Mouse (Mus musculus) adrenal gland, postnatal 14 days (tissue): ENCODE measurements at regions not wholly inside any gene's neighbourhood (a gene's known extent, or its start where the extent isn't known, plus 50 kb on each side); places are given as distances from the start of the nearest gene placed in this dataset.
A peak's percentile ranks its signal among the peaks of the same experiment; 100 is the strongest.

ENCODE experiments used
- DNase-seq: peaks from one replicate; pipeline ENCODE4 v3.0.0; 2021; ENCODE audit warnings: mixed read lengths

DNA sequence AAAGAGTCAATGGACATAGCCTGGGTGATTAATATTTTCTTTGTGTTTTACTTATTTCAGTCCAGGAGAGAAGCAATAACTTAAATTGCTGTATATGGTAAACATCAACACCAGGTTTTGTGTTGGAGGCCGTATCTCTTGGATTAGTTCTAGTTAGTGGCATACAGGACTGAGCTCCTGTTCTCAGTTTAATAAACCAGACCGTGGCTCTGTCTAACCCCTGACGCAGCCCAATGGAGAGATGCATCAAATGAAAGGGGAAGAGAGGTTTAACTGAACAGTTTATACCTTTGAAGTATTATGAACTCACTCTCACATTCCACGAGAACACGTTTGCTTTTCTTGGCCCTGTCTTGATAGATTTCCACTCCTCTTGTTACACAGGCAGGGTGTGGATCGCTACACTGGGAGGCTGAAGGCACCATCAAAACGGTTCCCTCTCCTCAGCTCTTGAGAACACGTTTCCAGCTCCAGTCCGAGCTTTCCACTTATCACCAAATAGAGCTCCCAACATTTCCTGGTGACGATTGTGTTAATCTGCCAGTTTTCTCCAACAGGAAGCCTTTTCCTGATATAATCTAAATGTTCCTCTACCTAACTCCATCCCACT is 54.0 kb upstream of the Cerkl start:
- DNase-seq: no peak

GRCm38 (mm10) chr2:79511108-79511507 is 54.5 kb upstream of the Cerkl start:
- DNase-seq: no peak

- DNase-seq: peak; percentile 69
These were observed 55.2 kb upstream of the Cerkl start for GRCm38 (mm10) chr2:79511676-79512323.

- DNase-seq: no peak
These were observed 55.8 kb upstream of the Cerkl start for GRCm38 (mm10) chr2:79512374-79512773.

DNA sequence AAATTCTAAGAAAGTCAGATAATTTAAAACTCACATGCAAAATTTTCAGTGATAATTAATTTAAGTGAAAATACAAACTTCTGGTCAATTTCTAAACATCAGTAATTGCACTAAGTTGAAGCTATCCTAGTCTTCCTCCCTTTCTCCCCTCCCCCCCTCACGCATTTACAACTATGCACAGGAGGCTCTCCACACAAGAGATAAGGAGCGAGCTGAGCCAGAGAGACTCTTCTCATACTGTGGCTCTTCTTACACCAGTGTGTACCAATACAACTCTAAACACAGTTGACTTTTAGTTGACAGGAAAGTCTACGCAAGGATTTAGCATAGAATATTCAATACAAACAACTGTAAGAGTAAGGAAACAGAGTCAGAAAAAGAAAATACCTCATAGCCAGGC is 57.1 kb upstream of the Cerkl start:
- DNase-seq: no peak

DNA sequence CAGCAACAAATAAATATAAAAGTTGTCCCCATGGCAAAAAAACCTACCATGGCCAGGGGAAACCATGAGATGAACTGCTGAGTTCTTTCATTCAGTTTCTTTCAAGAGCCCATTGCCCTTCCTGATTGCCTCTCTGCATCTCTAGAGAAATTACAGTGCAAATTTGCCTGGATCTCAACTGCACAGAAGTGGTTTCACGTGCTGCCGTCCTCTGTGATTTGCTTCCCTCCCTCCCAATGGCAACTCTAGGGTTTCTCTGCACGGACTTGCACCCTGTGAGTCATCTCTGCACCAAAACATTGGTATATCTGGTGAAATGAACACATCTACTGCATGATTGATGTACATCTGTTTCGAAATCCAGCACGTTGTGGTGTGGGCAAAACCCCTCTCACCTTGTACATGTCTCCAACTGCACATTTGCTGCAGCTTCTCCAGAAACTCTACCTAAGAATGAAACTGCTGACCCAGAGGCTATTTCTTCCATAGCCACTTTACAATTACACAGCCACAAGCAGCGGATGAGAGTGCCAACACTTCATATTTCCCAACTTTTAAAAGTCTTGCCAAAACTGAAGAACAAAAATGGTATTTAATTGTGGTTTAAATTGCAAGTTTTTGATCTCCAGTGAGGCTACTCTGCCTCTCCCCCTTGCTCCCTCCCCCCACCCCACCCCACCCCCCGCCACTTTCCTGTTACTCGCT is 61.6 kb upstream of the Cerkl start:
- peak; percentile 5 for DNase-seq

DNA sequence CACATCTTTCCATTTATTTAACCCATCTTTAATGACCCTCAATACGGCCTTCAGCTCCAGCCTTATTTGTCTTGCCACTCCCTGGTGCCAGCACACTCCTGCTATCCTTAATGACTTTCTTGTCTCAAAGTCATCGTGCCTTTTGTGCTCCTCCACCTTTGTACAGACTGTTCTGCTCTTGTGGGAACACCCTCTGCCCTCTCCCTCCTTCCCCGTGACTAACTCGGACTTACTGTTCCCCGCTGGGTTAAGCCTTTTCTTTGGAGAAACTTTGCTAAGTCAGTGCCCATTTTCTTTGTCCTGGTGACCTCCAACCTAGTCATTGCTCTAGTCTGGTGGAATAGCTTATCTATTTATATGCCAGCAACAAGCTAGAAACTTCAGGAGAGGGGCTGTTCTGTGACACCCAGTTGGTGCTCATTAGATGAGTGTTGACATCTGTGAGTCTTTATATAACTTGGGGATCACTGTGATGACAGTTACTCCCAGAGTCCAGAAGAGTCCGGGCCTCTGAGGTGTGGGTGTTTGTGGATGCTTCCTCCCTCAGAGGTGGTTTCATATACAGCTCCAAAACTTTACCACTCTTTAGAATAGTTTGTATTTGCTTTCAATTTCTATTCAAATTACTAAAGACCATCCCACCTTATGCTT is 63.3 kb upstream of the Cerkl start:
- DNase-seq: peak; percentile 12

- no peak for DNase-seq
These were observed 66.9 kb upstream of the Cerkl start for GRCm38 (mm10) chr2:79523441-79523840.

GRCm38 (mm10) chr2:79527529-79527928 is 70.9 kb upstream of the Cerkl start:
- DNase-seq: no peak

GRCm38 (mm10) chr2:79528347-79528990 is 71.9 kb upstream of the Cerkl start:
- no peak for DNase-seq

- no peak for DNase-seq
These were observed 72.6 kb upstream of the Cerkl start for GRCm38 (mm10) chr2:79529185-79529584.

- DNase-seq: no peak
These were observed 76.1 kb upstream of the Cerkl start for GRCm38 (mm10) chr2:79532610-79533160.

- DNase-seq: no peak
These were observed 80.7 kb upstream of the Cerkl start for GRCm38 (mm10) chr2:79537126-79537875.

DNA sequence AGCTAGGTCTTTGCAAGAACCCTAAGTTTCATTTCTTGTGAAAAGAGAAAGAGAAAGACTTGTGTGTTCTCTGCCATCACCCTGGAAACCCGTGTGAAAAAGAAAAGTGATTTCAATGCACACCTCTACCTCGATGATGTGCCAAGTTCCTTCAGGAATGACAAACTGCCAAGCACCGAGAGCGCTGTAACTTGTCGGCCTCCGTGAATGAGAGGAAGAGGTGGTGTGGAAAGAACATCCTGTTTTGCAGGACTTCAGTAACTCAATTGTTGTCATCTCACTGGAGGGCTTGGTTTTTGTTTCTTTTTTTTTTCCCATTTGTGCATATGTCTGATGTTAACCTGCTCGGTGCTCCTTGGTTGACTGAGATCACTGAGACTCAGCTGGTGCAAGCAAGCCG is 83.8 kb upstream of the Cerkl start:
- DNase-seq: peak; percentile 17

- DNase-seq: no peak
These were observed 85.8 kb upstream of the Cerkl start for GRCm38 (mm10) chr2:79542191-79542980.

DNA sequence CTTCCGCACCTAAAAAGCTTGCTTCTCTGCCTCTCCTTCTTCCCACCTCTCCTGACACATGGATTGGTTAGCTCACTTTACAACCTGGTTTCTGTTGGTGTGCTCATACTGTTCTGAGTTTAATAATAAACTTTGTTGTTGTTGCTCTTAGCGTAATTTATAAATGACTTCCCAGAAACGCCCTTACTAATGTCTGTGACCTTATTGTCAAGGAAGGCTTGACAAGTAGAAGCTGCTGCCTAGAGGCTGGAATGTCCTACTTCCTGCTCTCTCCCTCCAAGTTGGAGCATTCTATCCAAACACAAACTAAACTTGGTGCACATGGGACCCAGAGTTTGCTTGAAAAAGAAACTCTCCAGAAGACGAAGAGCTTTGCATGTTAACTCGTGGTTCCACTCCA is 86.9 kb upstream of the Cerkl start:
- DNase-seq: no peak

DNA sequence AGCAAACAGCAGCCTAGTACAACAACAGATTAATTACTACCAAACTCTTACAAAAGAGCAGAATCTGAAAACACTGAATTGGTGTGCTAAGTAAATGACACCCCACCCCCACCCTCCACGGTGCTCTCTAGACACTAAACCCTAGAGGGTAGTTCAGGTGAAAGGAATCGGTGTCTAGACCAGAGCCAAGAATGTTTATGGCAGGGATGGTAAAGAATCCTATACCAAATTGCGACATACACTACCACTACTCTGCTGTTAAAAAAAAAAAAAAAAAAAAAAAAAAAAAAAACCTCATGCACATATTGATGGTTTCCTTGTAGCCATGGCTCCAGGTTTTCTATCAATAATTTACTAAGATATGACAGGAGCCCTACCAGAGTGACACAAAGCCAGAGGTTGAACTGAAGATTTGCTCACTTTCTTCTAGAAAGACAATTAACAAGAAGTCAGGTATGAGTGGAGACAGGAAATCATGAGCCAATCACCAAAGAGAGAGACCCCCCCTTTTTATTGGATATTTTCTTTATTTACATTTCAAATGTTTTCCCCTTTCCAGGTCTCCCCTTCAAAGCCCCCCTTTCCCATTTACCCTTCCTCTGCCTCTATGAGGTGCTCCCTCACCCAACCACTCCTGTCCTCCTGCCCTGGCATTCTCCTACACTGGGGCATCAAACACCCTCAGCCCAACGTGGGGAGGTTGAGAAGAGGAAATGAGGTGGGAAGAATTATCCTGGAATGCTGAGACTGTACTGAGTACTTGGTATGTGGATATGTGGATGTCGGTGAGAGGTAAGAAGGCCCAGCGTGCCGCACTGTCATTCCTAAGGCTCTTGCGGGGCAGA is 87.6 kb upstream of the Cerkl start:
- no peak for DNase-seq

GRCm38 (mm10) chr2:79544793-79545260 is 88.2 kb upstream of the Cerkl start:
- DNase-seq: no peak

GRCm38 (mm10) chr2:79546206-79546605 is 88.9 kb upstream of the Itprid2 start:
- no peak for DNase-seq

DNA sequence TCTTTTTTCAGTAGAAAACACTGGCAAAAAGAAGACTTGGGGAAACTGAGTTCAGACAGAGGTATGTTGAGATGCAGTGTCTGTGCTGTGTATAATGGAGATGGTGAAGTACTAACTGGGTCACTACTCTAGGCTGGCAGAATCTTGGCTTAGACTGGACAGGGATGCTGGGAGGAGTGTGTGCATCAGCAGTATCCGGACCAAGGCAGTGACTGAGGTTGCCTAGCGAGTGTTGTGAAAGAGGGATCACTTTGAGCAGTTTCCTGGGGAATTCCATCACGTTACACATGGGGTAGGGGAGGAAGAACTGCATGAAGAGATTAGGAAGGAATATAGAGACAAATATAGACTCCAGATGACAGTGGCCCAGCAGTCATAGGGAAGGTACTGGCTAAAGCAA is 87.9 kb upstream of the Itprid2 start:
- DNase-seq: no peak
